Mouse (Mus musculus) forebrain, embryonic 13.5 days (tissue): Measurements from ENCODE around the gene Camk2n1. TPM values are rescaled to one million over a fixed set of nuclear protein-coding genes. Genes with fewer than 3 reads are reported as not detected.

Source experiments
- ATAC-seq: fragments of 200-750 bp; cut with Nextera tagmentation; 2 replicates; pipeline ENCODE4 v1.8.0; 2017
- H3K27ac ChIP-seq: fragments of 300-500 bp; sonication (generic); 2 replicates; pipeline ENCODE4 v1.5.1; 2015; ENCODE audit warnings: inconsistent platforms, mild to moderate bottlenecking, moderate library complexity
- H3K27me3 ChIP-seq: fragments of 300-500 bp; sonication (generic); 2 replicates; pipeline ENCODE4 v1.6.1; 2015; ENCODE audit warnings: mild to moderate bottlenecking, inconsistent platforms
- H3K36me3 ChIP-seq: fragments of 300-500 bp; sonication (generic); 2 replicates; pipeline ENCODE4 v1.6.1; 2015; ENCODE audit warnings: mild to moderate bottlenecking, inconsistent platforms; ENCODE audit not compliant: poor library complexity, severe bottlenecking
- H3K4me1 ChIP-seq: fragments of 300-500 bp; sonication (generic); 2 replicates; pipeline ENCODE4 v1.6.1; 2015; ENCODE audit warnings: inconsistent platforms
- H3K4me2 ChIP-seq: fragments of 300-500 bp; sonication (generic); 2 replicates; pipeline ENCODE4 v1.6.1; 2015; ENCODE audit warnings: inconsistent platforms, mild to moderate bottlenecking, moderate library complexity
- H3K4me3 ChIP-seq: fragments of 300-500 bp; sonication (generic); 2 replicates; pipeline ENCODE4 v1.5.1; 2015; ENCODE audit warnings: mild to moderate bottlenecking, inconsistent platforms
- H3K9ac ChIP-seq: fragments of 300-500 bp; sonication (generic); 2 replicates; pipeline ENCODE4 v1.6.1; 2015; ENCODE audit warnings: mild to moderate bottlenecking, inconsistent platforms
- H3K9me3 ChIP-seq: fragments of 300-500 bp; sonication (generic); replicated peaks from 2 replicates; pipeline ENCODE4 v1.6.1; 2016; ENCODE audit warnings: inconsistent platforms
- WGBS: fragments of 180-500 bp; shearing (Covaris S2); methylation state at CpG from one replicate; pipeline ENCODE4 v1.1.7; 2015; 5-methylcytosine and 5-hydroxymethylcytosine counted together
- polyA plus RNA-seq: library from polyadenylated mRNA; unstranded; fragments of >200 nt; fragmentation: Nextera tagmentation; extraction: Ambion mirVana; gene quantifications from 2 replicates; pipeline ENCODE4 v1.2.1, GENCODE M21; 2015

Gene Camk2n1
- polyA plus RNA-seq, 1 experiment from 2014 or later, result 6.9 TPM

GRCm38 (mm10) chr4:138448872-138449615 is 5.1 kb upstream of the Camk2n1 start:
- ATAC-seq, result no peak
- H3K36me3 ChIP-seq, result no peaks in the 10 kb centered on the region
- WGBS, result 51% methylated on average over 7 of the region's 7 CpGs

GRCm38 (mm10) chr4:138449636-138450314 is 4.3 kb upstream of the Camk2n1 start:
- no peak for ATAC-seq
- Histone ChIP-seq H3K27ac (no peak overlapping the region), H3K9ac (no peak overlapping the region), H3K4me3 (no peak overlapping the region), H3K27me3 (peaks cover 32% of the 10 kb centered on the region), H3K4me2 (no peak overlapping the region), H3K36me3 (no peaks in the 10 kb centered on the region), H3K9me3 (no peaks in the 10 kb centered on the region), H3K4me1 (peaks cover 39% of the 10 kb centered on the region)
- 49% methylated on average over 12 of the region's 12 CpGs for WGBS

More at GRCm38 (mm10) chr4:138448872-138449615, 5.1 kb upstream of the Camk2n1 start:
- no peaks in the 10 kb centered on the region for H3K9me3 ChIP-seq
- H3K9ac ChIP-seq, result no peak overlapping the region
- H3K4me3 ChIP-seq, result no peak overlapping the region
- H3K4me2 ChIP-seq, result no peak overlapping the region
- H3K4me1 ChIP-seq, result peaks cover 39% of the 10 kb centered on the region
- no peak overlapping the region for H3K27ac ChIP-seq
- peaks cover 33% of the 10 kb centered on the region for H3K27me3 ChIP-seq

- whole genome bisulfite sequencing, result 25% methylated on average over 15 of the region's 15 CpGs
- Histone ChIP-seq H3K27ac (no peak overlapping the region; the same call in 1 of the 2 replicates), H3K4me3 (no peak overlapping the region), H3K9ac (no peak overlapping the region), H3K36me3 (no peaks in the 10 kb centered on the region), H3K4me2 (peak overlapping the region; percentile 83; the same call in 1 of the 2 replicates), H3K4me1 (peaks cover 47% of the 10 kb centered on the region), H3K27me3 (peaks cover 53% of the 10 kb centered on the region), H3K9me3 (no peaks in the 10 kb centered on the region)
- ATAC-seq, result no peak
Measured at GRCm38 (mm10) chr4:138452306-138453096, 1.6 kb upstream of the Camk2n1 start.

DNA sequence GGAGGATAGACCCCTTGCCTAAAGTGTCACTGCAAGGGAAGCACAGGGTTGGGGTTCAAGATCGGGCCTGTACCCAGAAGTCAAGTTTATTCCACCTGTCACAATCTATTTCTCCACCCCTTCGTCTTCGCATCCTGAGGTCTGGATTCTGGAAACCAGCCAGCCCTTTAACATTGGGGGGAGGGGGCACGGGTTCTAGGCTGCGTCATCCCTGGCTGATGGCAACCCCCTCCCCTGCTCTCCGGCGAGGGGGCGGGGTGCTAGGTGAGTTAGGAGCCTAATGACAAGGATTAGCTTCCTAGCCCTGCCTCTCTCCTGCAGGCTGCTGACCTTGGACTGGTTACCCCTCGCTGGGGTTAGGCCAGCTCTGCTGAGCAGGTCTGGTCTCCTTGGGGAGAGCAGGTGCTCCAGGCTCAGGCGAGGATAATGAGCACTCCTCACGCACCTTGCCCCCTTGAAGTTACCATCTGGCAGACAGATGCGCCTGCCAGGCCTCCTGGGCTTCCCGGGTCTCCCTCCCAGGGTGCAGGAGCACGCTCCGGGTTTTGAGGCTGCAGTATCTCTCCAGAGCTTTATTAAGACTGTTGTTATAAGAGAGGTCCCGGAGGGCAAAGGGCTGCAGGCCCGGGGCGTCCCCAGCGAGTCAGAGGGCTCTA is 889 bp upstream of the Camk2n1 start:
- Histone ChIP-seq H3K27me3 (peaks cover 59% of the 10 kb centered on the region), H3K36me3 (no peaks in the 10 kb centered on the region), H3K4me2 (peak overlapping the region; percentile 83), H3K4me1 (peaks cover 40% of the 10 kb centered on the region), H3K4me3 (peak overlapping the region; percentile 68), H3K27ac (peak overlapping the region; percentile 85), H3K9me3 (no peaks in the 10 kb centered on the region), H3K9ac (peak overlapping the region; percentile 91)
- ATAC-seq, result peak; percentile 34
- 5% methylated on average over 19 of the region's 19 CpGs for WGBS

GRCm38 (mm10) chr4:138454571-138455140 is 542 bp downstream of the Camk2n1 start:
- 1% methylated on average over 54 of the region's 78 CpGs for WGBS
- Histone ChIP-seq H3K27ac (peak overlapping the region; percentile 85), H3K4me3 (peak overlapping the region; percentile 68), H3K4me1 (peaks cover 39% of the 10 kb centered on the region), H3K9ac (peak overlapping the region; percentile 91), H3K27me3 (peaks cover 73% of the 10 kb centered on the region), H3K4me2 (peak overlapping the region; percentile 83), H3K9me3 (no peaks in the 10 kb centered on the region), H3K36me3 (no peaks in the 10 kb centered on the region)
- peak; percentile 66 for ATAC-seq

DNA sequence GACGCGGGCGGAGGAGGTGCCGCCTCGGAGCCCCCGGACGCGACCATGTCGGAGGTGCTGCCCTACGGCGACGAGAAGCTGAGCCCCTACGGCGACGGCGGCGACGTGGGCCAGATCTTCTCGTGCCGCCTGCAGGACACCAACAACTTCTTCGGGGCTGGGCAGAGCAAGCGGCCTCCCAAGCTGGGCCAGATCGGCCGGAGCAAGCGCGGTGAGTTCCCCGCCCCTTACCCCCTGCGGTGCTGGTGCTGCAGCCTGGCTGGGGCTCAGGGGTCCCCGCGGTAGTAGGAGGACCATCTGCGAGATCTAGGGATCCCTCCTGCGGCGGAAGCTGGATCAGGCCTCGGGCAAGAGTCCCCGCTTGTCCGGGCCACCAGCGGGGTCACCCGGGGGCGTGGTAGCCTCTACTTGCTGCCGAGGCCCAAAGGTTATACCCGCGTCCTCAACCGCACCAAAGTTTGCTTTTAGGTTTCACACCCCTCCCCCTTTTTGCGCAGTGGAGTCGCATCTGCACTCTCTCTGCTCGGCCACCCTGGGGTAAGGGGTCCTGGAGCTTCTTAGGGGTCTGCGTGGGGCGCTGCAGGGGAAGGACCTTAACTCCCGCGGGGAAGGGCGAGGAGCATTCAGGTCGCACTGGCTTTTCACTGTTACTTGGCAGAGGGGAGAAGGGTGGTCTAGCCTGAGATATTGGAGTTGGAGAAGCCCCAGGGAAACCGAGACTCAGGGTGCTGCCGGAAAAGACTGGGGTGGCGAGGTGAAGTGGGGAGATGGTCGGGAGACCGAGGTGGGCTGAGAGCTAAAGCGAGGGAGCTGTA is 1.2 kb downstream of the Camk2n1 start:
- Histone ChIP-seq H3K4me2 (peak overlapping the region; percentile 83), H3K9ac (peak overlapping the region; percentile 91), H3K4me3 (peak overlapping the region; percentile 68), H3K9me3 (no peaks in the 10 kb centered on the region), H3K36me3 (no peaks in the 10 kb centered on the region), H3K27me3 (peaks cover 75% of the 10 kb centered on the region), H3K27ac (peak overlapping the region; percentile 85), H3K4me1 (peaks cover 39% of the 10 kb centered on the region)
- ATAC-seq, result peak; percentile 11; the same call in 1 of the 2 replicates
- WGBS, result under 1% methylated on average over 58 of the region's 58 CpGs

DNA sequence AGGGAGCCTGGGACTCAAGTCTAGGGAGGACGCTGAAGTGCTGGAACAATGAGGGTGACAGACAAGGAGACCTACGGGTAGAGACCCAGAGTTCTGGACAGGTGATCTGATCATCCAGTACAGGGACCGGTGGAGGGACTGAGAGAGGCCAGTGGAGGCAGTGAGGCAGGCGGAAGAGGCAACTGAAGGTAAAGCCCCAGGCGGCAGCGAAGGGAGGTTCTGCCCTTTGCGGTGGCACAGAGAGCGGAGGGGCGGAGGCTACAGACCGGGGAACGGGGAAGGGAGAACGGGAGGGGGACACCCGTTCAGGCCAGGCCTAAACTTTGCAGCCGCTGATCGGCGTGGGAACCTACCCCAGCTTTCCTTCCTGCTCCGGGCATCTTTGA is 1.8 kb downstream of the Camk2n1 start:
- H3K27ac ChIP-seq, result peak overlapping the region; percentile 35

DNA sequence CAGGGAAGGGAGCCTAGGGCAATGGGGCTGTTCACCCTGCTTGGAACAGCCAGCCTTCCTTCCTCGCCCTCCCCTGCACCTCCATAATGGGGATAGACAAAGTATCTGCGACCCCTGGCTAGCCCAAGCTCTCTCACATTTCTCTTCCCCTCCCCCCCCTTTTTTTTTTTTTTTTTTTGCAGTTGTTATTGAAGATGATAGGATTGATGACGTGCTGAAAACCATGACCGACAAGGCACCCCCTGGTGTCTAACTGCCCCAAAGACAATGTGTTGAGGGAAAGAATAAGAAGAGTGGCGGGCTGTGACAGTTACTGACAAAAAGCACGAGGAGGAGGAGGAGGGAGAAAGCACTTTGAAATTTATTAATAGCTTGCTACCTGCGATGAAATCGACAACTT is 2.4 kb downstream of the Camk2n1 start:
- no peak overlapping the region; the same call in 1 of the 2 replicates for H3K27ac ChIP-seq
- no peaks in the 10 kb centered on the region for H3K36me3 ChIP-seq
- 13% methylated on average over 8 of the region's 8 CpGs for WGBS
- H3K4me2 ChIP-seq, result peak overlapping the region; percentile 83
- peaks cover 39% of the 10 kb centered on the region for H3K4me1 ChIP-seq
- no peaks in the 10 kb centered on the region for H3K9me3 ChIP-seq
- H3K4me3 ChIP-seq, result peak overlapping the region; percentile 68
- H3K9ac ChIP-seq, result peak overlapping the region; percentile 91
- H3K27me3 ChIP-seq, result peaks cover 69% of the 10 kb centered on the region
- no peak for ATAC-seq

More for the DNA sequence above, 1.8 kb downstream of the Camk2n1 start:
- H3K4me3 ChIP-seq, result peak overlapping the region; percentile 68
- H3K4me2 ChIP-seq, result peak overlapping the region; percentile 83
- peaks cover 39% of the 10 kb centered on the region for H3K4me1 ChIP-seq
- WGBS, result 1% methylated on average over 16 of the region's 17 CpGs
- H3K9ac ChIP-seq, result peak overlapping the region; percentile 91
- no peaks in the 10 kb centered on the region for H3K36me3 ChIP-seq
- peaks cover 75% of the 10 kb centered on the region for H3K27me3 ChIP-seq
- no peaks in the 10 kb centered on the region for H3K9me3 ChIP-seq
- no peak for ATAC-seq

DNA sequence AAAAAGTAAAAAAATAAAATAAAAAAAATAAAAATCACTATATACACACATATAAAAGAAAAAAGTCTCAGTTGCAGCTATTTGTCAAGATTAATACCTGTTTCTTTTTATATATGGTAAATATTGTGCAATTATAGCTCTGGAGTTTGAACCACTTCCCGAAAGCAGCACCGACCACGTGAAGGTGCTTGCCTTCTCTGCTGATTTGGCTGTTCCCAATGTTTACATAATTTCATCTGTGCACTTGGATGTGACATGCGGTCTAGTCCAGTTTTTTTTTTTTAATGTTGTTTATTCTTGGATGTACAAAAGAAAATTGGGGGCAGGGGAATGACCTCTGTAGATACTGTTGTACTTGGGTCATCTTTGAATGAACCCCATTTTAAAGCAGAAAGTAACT is 3.0 kb downstream of the Camk2n1 start:
- H3K4me1 ChIP-seq, result peaks cover 39% of the 10 kb centered on the region
- H3K36me3 ChIP-seq, result no peaks in the 10 kb centered on the region
- peak overlapping the region; percentile 83 for H3K4me2 ChIP-seq
- H3K9ac ChIP-seq, result no peak overlapping the region
- H3K4me3 ChIP-seq, result no peak overlapping the region
- 53% methylated on average over 4 of the region's 4 CpGs for WGBS
- peaks cover 67% of the 10 kb centered on the region for H3K27me3 ChIP-seq
- no peak for ATAC-seq
- H3K27ac ChIP-seq, result no peak overlapping the region
- no peaks in the 10 kb centered on the region for H3K9me3 ChIP-seq

GRCm38 (mm10) chr4:138458171-138458570 is 4.1 kb downstream of the Camk2n1 start:
- no peaks in the 10 kb centered on the region for H3K9me3 ChIP-seq
- H3K9ac ChIP-seq, result no peak overlapping the region
- peaks cover 41% of the 10 kb centered on the region for H3K4me1 ChIP-seq
- no peaks in the 10 kb centered on the region for H3K36me3 ChIP-seq
- WGBS, result 86% methylated on average over 7 of the region's 7 CpGs
- H3K4me3 ChIP-seq, result no peak overlapping the region
- no peak overlapping the region for H3K27ac ChIP-seq
- H3K27me3 ChIP-seq, result peaks cover 60% of the 10 kb centered on the region
- no peak overlapping the region for H3K4me2 ChIP-seq
- ATAC-seq, result no peak
